Mouse (Mus musculus) layer of hippocampus, postnatal 14 days (tissue): ENCODE results near the gene Fkbp5. TPM values are rescaled to one million over a fixed set of nuclear protein-coding genes. Genes with fewer than 3 reads are reported as not detected.

Experiments used
- DNase-seq, 2 experiments: peaks; one replicate each; pipeline ENCODE4 v3.0.0; 2021 to 2022; ENCODE audit warnings: low spot score in 2 of 2, mixed read lengths in 1 of 2
- total RNA-seq, 2 experiments: library from RNA; stranded (reverse); gene quantifications; 2 replicates each; pipeline ENCODE4 v1.2.3; 2021

Fkbp5 gene
- total RNA-seq, 2 experiments from 2014 or later, result 65.4 to 78.1 TPM

- no peak for DNase-seq
Measured at GRCm38 (mm10) chr17:28506895-28507294, 10.4 kb downstream of the Fkbp5 start.

DNA sequence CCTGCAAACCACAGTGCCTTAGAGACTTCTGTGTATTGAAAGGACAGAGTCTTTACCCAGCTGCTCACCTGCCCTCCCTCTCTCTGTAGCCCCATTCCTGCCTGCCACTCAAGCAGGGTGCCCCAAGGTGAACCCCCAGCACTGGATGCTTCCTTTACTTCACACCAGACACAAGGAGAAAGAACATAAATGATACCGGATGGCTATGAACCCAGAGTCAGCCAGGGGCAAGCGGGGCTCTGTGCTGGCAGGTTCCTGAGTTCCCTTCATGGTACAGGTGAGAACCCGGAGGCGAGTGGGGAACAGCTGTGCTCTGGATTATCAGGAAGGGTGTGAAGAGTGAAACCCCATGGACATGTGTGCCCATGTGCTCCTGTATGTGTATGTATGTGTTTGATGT, 11.7 kb downstream of the Fkbp5 start:
- no peak for DNase-seq

DNA sequence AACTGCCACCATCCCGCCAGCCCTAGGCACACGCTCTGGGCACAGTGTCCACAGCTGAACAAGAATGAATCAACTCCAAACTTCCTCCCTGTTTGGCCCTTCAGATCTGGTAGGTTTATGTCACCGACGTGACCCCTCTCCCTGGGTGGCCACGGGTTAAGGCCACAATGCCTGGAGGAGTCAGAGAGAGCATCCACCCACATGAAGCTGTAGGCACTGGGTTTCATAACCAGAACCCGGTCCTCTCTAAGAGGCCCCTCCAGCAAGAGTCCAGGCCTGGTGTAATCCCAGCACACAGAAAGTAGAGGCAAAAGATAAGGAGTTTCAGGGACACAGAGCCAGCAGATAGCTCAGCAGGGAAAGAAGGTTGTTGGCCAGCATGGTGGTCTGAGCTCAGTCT, 13.1 kb downstream of the Fkbp5 start:
- no peak for DNase-seq

DNA sequence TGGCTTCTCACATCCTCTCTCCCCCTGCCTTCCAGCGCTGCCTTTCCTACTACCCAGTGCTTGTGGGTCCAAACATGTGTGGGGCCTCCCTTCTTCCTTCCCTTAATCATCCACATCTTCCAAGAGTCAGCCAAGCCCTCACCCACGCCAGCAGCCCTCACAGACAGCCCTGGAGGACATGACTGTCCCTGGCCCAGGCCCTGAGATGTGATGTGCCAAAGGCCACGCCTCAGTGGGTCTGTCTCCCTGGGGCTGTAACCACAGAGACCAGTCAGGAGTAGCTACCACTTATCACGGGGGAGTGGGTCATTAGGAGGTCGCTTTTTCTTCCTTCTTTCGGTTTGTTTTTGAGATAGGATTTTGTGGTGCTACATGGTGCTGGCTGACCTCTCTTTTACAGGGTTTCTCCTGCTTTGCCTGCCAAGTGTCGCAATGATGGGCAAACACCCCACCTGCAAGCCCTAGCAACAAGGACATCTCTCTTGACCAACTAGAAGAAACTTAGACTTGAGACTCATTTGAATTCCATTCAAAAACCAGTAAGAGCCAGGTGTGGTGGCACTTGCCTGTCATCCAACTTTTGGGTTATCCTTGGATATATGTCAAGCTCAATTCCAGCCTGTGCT, 15.0 kb downstream of the Fkbp5 start:
- no peak for DNase-seq

DNA sequence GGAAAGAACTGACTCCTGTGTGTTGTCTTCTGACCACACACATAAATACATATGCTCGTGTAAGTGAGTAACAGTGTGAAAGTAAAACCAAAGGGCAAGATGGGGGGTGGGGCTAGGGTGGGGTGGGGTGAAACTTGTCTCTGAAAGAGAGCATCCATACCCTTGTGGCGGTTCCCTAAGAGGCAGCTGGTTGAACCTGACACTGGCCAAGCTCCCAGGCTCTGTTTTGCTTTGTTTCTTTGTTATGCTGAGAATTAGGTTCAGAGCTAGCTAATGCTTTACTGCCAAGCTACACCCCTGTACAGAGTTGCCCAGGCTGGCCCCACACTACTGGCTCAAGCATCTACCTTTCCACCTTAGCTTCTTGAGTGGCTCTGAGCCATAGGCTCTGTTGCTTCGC, 16.9 kb downstream of the Fkbp5 start:
- no peak for DNase-seq

DNA sequence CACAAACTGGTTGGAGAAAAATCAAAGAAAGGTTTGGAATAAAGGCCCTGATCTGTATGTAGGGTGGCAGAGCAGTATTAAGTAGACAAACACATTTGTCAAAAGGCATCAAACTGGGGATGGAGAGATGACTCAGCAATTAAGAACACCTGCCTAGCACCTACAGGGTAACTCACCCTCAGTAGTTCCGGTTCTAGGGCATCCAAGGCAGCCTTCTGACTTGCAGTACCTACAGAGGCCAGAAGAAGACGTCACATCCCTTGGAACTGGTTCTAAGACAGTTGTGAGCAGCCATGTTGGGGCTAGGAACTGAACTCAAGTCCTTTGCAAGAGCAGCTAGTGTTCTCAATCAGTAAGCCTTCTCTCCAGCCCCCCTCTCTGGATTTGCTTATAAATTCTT, 18.1 kb downstream of the Fkbp5 start:
- no peak for DNase-seq

GRCm38 (mm10) chr17:28495832-28496231, 21.5 kb downstream of the Fkbp5 start:
- DNase-seq, result no peak

DNA sequence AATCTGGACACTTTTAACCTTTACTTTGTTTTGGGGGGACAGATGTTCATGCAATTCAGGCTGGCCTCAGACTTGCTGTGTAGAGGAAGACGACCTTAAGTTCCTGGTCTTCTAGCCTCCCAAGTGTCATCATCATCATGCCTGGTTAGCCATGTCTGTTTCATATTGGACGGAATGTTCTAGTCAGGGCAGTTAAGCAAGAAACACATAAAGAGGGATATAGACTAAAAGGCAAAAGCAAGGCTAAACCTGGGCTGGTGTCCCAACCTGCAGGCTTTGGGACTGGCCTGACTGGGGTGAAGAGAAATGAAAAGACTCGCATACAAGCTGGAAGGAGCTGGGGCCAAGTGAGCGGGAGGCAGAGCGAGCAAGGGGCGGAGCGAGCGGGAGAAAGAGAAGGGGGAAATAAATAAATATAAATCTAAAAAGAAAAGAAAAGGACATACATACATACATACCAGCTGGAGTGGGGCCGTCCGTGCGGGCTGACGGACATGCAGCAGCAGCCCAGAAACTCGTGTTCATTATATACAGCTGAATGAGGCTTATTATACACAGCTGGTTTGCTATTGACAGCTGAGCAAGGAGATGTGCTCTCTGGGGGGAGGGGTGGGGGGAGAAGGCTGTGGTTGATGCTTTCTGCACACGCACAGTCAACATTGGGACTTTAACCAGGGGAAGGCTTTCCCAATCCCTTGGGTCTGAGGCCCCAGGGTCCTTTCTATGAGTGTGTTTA, 26.1 kb downstream of the Fkbp5 start:
- no peak for DNase-seq

GRCm38 (mm10) chr17:28488258-28489013, 28.9 kb downstream of the Fkbp5 start:
- no peak for DNase-seq

DNA sequence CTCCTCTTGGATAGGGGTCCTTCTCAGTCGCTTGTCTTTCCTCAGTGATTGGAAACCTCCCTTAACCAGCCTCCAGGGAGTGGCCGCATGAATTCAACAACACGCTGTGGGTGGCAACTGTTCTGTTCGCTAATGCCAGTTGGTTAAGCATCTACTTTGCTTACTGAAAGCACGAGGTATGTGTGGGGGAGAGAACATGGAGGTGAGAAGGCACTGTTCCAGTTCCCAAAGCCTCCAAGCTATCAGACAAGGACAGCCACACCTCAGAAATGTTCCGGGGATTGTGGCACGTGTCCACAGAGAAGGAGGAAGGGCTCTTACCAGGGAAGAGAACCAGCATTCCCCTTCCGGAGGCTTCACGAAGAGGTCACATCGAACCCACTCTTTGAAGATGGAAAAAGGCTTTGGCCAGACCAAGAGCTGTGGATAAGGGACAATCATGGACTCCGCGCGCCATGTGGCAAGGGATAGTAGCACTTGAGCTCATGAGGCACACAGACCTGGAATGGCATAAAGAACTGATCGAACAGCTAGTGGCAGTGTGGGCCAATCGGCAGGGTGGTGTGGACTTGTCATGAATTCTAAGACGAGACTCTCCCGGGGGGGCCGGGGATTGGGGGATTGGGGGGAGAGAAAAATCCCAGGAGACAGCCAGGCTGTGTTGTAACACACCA, 29.6 kb downstream of the Fkbp5 start:
- DNase-seq, result no peak

GRCm38 (mm10) chr17:28486720-28487119, 30.6 kb downstream of the Fkbp5 start:
- DNase-seq, result no peak

- DNase-seq, result peak; percentile 96 to 97
Measured at GRCm38 (mm10) chr17:28485977-28486400, 31.3 kb downstream of the Fkbp5 start.

DNA sequence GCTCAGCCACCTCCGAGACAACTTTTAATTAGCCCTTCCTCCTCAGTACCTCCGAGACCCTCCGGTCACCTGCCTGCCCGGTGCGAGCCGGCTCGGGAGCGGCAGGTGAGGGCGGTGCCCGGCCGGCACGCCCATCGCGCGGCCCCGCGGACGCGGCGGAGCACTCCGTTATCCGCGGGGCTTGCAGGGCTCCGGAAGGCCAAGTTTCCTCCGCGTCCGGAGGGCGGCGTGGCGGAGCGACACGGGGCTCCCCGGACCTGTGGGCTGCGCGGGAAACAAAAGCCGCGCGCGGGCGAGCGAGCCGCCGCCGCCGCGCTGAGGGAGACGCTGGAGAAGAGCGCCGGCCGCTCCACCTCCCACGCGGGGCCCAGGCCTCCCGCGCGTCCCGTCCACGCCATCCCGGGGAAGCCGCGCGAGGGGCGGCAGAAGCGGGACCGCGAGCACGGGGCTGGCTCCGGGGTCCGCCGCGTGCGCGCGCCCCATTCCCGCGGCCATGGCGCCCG, 31.8 kb downstream of the Fkbp5 start:
- DNase-seq, result peak; percentile 19 to 47

DNA sequence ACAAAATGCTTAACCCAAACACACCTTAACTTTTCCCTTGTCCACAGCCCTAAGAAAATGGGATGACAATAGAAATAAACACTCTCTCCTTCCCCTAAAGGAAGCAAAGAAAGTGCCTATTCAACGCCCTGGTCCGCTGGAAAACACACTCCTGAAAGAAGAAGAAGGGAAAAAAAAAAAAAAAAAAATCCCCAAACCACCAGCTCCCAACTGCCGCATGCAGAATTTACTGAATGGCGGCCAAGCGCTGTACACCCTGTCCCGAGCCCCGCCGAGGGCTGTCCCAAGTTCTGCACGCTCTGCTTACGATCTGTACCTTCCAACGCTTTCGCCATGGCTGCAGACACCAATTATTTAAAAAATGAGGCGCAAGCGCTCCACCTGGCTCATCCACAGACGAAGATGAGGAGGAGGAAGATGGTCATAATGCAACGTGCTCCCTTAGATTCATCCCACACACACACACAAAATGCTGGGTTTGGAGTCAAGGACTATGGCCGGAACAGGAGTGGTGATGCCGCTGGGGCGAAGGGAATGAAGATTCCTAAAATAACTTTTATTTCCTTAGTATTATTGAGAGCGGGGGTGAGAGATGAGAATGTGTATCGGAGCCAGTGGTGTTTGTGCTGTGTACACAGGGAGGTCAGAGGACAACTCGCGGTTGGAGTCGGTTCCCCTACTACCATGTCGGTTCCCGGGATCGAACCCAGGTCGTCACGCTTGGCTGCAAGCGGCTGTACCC, 32.5 kb downstream of the Fkbp5 start:
- peak; percentile 25 to 43 for DNase-seq

- DNase-seq, result no peak
Measured at GRCm38 (mm10) chr17:28477421-28477820, 39.9 kb downstream of the Fkbp5 start.

DNA sequence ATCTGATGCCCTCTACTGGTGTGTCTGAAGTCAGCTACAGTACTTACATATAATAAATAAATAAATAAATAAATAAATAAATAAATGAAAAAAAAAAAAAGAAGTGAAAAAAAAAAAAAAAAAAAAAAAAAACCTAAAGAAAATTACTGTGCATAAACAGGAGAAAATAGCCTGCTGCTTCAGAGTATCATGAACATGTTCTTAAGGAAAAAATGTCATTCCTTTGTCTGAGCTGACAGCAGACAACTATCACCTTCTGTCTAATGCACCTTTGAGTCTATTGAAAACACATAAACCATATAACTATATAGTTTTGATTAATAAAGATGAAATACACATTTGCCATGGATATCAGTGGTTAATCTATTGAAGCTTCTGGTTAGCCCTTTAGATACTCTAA, 40.9 kb downstream of the Fkbp5 start:
- DNase-seq, result no peak

- no peak for DNase-seq
Measured at GRCm38 (mm10) chr17:28475593-28476325, 41.6 kb downstream of the Fkbp5 start.

DNA sequence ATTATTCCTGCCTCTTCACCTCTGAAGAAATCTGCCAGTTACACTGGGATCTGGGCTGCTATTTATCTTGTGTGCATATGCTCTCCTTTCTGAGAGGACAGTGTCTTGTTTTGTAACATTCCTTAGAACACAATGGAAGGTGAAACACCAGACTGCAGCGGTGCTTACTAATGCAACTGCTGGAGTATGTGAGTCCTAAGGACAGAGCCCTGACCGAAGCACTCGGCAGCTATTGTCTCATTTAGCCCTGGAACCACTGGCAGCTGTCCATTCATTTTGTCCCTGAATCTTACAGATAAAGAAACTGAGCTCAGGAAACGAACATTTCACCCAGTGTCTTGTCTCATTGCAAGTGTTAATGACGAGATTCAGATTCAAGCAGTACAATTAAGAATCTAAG, 44.6 kb downstream of the Fkbp5 start:
- no peak for DNase-seq

- no peak for DNase-seq
Measured at GRCm38 (mm10) chr17:28470876-28471275, 46.5 kb downstream of the Fkbp5 start.

- no peak for DNase-seq
Measured at GRCm38 (mm10) chr17:28467749-28468148, 49.6 kb downstream of the Fkbp5 start.
